Mouse (Mus musculus) midbrain, embryonic 11.5 days (tissue): ENCODE measurements around the gene Nectin4. TPM values are rescaled to one million over a fixed set of nuclear protein-coding genes. Genes with fewer than 3 reads are reported as not detected.

ENCODE experiments used
- ATAC-seq: fragments of 200-750 bp; cut with Nextera tagmentation; 2 replicates; pipeline ENCODE4 v1.8.0; 2017; ENCODE audit warnings: moderate TSS enrichment, moderate library complexity; ENCODE audit not compliant: low FRiP score
- DNase-seq: peaks from one replicate; pipeline ENCODE4 v3.0.0; 2015; ENCODE audit warnings: low spot score; ENCODE audit errors: missing footprints
- H3K27ac ChIP-seq: fragments of 300-500 bp; sonication (generic); 2 replicates; pipeline ENCODE4 v1.5.1; 2014; ENCODE audit warnings: low read depth, low read length
- H3K27me3 ChIP-seq: fragments of 300-500 bp; sonication (generic); 2 replicates; pipeline ENCODE4 v1.6.1; 2014; ENCODE audit warnings: mild to moderate bottlenecking, low read length, moderate library complexity, mixed read lengths; ENCODE audit not compliant: control insufficient read depth, insufficient read depth
- H3K36me3 ChIP-seq: fragments of 300-500 bp; sonication (generic); 2 replicates; pipeline ENCODE4 v1.6.1; 2014; ENCODE audit warnings: mild to moderate bottlenecking, low read length, moderate library complexity, mixed read lengths; ENCODE audit not compliant: control insufficient read depth, insufficient read depth
- H3K4me1 ChIP-seq: fragments of 300-500 bp; sonication (generic); 2 replicates; pipeline ENCODE4 v1.6.1; 2014; ENCODE audit warnings: low read length; ENCODE audit not compliant: control insufficient read depth, insufficient read depth
- H3K4me2 ChIP-seq: fragments of 300-500 bp; sonication (generic); 2 replicates; pipeline ENCODE4 v1.6.1; 2014; ENCODE audit warnings: mild to moderate bottlenecking, moderate library complexity
- H3K4me3 ChIP-seq: fragments of 300-500 bp; sonication (generic); 2 replicates; pipeline ENCODE4 v1.5.1; 2014; ENCODE audit warnings: low read depth, low read length
- H3K9ac ChIP-seq: fragments of 300-500 bp; sonication (generic); 2 replicates; pipeline ENCODE4 v1.6.1; 2014; ENCODE audit warnings: low read length
- H3K9me3 ChIP-seq: fragments of 300-500 bp; sonication (generic); 2 replicates; pipeline ENCODE4 v1.6.1; 2016; ENCODE audit warnings: low read length; ENCODE audit not compliant: control insufficient read depth
- WGBS: fragments of 180-500 bp; shearing (Covaris S2); extraction: QIAGEN DNeasy Blood & Tissue Kit; methylation state at CpG from one replicate; pipeline ENCODE4 v1.1.7; 2014; 5-methylcytosine and 5-hydroxymethylcytosine counted together
- polyA plus RNA-seq: library from polyadenylated mRNA; unstranded; fragments of >200 nt; fragmentation: Nextera tagmentation; extraction: Ambion mirVana; gene quantifications from 2 replicates; pipeline ENCODE4 v1.2.1, GENCODE M21; 2014

Nectin4 gene
- polyA plus RNA-seq, 1 experiment from 2014 or later = 0.49 TPM

DNA sequence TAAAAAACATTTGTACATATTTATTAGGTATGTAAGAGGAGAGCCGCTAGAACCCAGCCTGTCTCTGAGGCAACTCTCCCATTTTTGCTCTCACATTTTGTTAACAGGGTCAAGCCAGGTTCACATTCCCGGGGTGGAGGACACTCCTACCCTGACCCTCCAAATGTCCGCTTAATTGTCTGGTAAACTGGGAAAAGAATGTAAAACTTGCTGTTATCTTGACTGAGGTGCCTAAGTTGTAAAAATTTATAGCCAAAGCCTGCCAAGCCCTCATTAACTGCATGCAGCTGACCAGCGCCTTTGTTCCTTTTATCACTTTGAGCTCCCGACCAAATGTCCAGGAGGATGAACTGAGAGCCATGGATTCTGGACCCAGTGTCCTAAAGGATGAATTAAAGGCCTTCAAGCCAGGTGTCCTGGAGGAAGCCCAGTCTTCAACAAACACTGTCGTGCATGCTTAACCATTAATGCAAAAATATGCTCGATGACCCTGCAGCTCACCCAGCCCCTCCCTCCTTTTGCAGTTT, 65.5 kb downstream of the Nectin4 start:
- Histone ChIP-seq H3K9me3 (no peaks in the 10 kb centered on the region), H3K9ac (no peak overlapping the region), H3K36me3 (no peaks in the 10 kb centered on the region), H3K4me3 (no peak overlapping the region), H3K4me1 (peaks cover 9% of the 10 kb centered on the region; the same call in 1 of the 2 replicates), H3K27ac (no peak overlapping the region), H3K27me3 (peaks cover 34% of the 10 kb centered on the region), H3K4me2 (no peak overlapping the region)
- WGBS = 72% methylated on average over 7 of the region's 7 CpGs
- DNase-seq (no peak), ATAC-seq (no peak)

DNA sequence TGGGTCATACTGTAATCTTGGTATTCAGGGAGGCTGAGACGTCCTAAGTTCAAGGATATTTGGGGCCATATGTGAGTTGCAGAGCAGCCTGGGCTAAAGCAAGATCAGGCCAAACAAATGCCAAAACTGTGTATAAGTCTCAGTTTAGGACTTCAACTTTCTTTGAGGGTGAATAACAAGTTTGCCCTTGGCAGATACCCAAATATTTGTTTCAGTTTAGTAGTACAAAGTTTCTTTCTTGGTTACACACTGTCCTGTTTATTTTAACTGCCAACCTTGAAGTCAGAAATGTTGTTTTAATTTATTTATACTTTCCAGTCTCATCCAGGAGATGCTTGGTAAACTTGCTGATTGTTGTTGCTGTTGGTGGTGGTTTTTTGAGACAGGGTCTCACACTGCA, 66.1 kb downstream of the Nectin4 start:
- Histone ChIP-seq H3K9me3 (no peaks in the 10 kb centered on the region), H3K27ac (no peak overlapping the region), H3K9ac (no peak overlapping the region), H3K4me3 (no peak overlapping the region), H3K4me1 (peaks cover 9% of the 10 kb centered on the region; the same call in 1 of the 2 replicates), H3K27me3 (peaks cover 34% of the 10 kb centered on the region), H3K4me2 (no peak overlapping the region), H3K36me3 (no peaks in the 10 kb centered on the region)
- DNase-seq = no peak
- ATAC-seq = no peak
- WGBS = 70% methylated on average over 1 of the region's 1 CpGs

- H3K27ac ChIP-seq = no peak within 1 kb of the TSS
- peak within 1 kb of the TSS; percentile 47; the same call in 1 of the 2 replicates for H3K9ac ChIP-seq
- DNase-seq (peak; percentile 91), ATAC-seq (peak; percentile 59; the same call in 1 of the 2 replicates)
- peak within 1 kb of the TSS; percentile 27 for H3K4me3 ChIP-seq
- H3K4me2 ChIP-seq = peak within 1 kb of the TSS; percentile 46
- H3K9me3 ChIP-seq = no peaks in the 10 kb centered on the region
- WGBS = 1% methylated on average over 46 of the region's 46 CpGs
- H3K27me3 ChIP-seq = peaks cover 34% of the 10 kb centered on the region
- H3K4me1 ChIP-seq = peaks cover 9% of the 10 kb centered on the region; the same call in 1 of the 2 replicates
- no peaks in the 10 kb centered on the region for H3K36me3 ChIP-seq
These were observed 67.5 kb downstream of the Nectin4 start, which contains the start of gene F11r for GRCm38 (mm10) chr1:171437264-171438013. Gene F11r (plus strand): TSS chr1:171437535.

Other genes starting within 250 kb of the Nectin4 start
- 291 and 314 TPM in 2 replicates for gene Sdhc, start 219.5 kb upstream of the Nectin4 start, polyA plus RNA-seq
- 0.12 TPM in 2 replicates for gene Mpz, start 219.4 kb upstream of the Nectin4 start, polyA plus RNA-seq
- 30.1 and 32.0 TPM in 2 replicates for gene Pcp4l1, start 173.8 kb upstream of the Nectin4 start, polyA plus RNA-seq
- 0.10 and 0.18 TPM in 2 replicates for gene Nr1i3, start 156.1 kb upstream of the Nectin4 start, polyA plus RNA-seq
- 24.0 and 24.7 TPM in 2 replicates for gene Tomm40l, start 147.6 kb upstream of the Nectin4 start, polyA plus RNA-seq
- 2.1 and 3.7 TPM in 2 replicates for gene Apoa2, start 145.0 kb upstream of the Nectin4 start, polyA plus RNA-seq
- 25.5 and 27.3 TPM in 2 replicates for gene Fcer1g, start 135.7 kb upstream of the Nectin4 start, polyA plus RNA-seq
- 4.0 and 4.4 TPM in 2 replicates for gene Adamts4, start 119.7 kb upstream of the Nectin4 start, polyA plus RNA-seq
- 232 and 274 TPM in 2 replicates for gene Ndufs2, start 118.7 kb upstream of the Nectin4 start, polyA plus RNA-seq
- gene B4galt3, start 99.8 kb upstream of the Nectin4 start, polyA plus RNA-seq = 49.5 and 58.4 TPM in 2 replicates
- gene Ppox, start 88.9 kb upstream of the Nectin4 start, polyA plus RNA-seq = 54.1 and 56.3 TPM in 2 replicates
- 84.7 and 88.6 TPM in 2 replicates for gene Usp21, start 82.1 kb upstream of the Nectin4 start, polyA plus RNA-seq
- gene Ufc1, start 75.1 kb upstream of the Nectin4 start, polyA plus RNA-seq = 115 and 117 TPM in 2 replicates
- gene Dedd, start 41.0 kb upstream of the Nectin4 start, polyA plus RNA-seq = 45.1 and 46.7 TPM in 2 replicates
- 31.9 and 32.7 TPM in 2 replicates for gene Nit1, start 24.5 kb upstream of the Nectin4 start, polyA plus RNA-seq
- gene Pfdn2, start 24.4 kb upstream of the Nectin4 start, polyA plus RNA-seq = 64.8 and 69.8 TPM in 2 replicates
- gene Klhdc9, start 9.3 kb upstream of the Nectin4 start, polyA plus RNA-seq = 1.4 and 2.3 TPM in 2 replicates
- gene Arhgap30, start 18.9 kb downstream of the Nectin4 start, polyA plus RNA-seq = 0.38 and 0.57 TPM in 2 replicates
- gene Usf1, start 41.2 kb downstream of the Nectin4 start, polyA plus RNA-seq = 152 and 154 TPM in 2 replicates
- 2.1 and 4.0 TPM in 2 replicates for gene Tstd1, start 48.8 kb downstream of the Nectin4 start, polyA plus RNA-seq
- 9.9 and 13.1 TPM in 2 replicates for gene F11r, start 67.4 kb downstream of the Nectin4 start, polyA plus RNA-seq
- 16.2 and 16.8 TPM in 2 replicates for gene Alyref2, start 133.4 kb downstream of the Nectin4 start, polyA plus RNA-seq
- gene Itln1, start 165.2 kb downstream of the Nectin4 start, polyA plus RNA-seq = not detected in 2 replicates
- not detected in 2 replicates for gene Cd244a, start 189.1 kb downstream of the Nectin4 start, polyA plus RNA-seq
- gene Ly9, start 237.3 kb downstream of the Nectin4 start, polyA plus RNA-seq = not detected in 2 replicates